Mouse (Mus musculus) embryo, embryonic 10 days (tissue): ENCODE measurements at regions not wholly inside any gene's neighbourhood (a gene's known extent, or its start where the extent isn't known, plus 50 kb on each side); places are given as distances from the start of the nearest gene placed in this dataset.

Source experiments
- DNase-seq: peaks from one replicate; pipeline ENCODE4 v3.0.0-alpha.2; 2015; ENCODE audit warnings: low spot score

DNA sequence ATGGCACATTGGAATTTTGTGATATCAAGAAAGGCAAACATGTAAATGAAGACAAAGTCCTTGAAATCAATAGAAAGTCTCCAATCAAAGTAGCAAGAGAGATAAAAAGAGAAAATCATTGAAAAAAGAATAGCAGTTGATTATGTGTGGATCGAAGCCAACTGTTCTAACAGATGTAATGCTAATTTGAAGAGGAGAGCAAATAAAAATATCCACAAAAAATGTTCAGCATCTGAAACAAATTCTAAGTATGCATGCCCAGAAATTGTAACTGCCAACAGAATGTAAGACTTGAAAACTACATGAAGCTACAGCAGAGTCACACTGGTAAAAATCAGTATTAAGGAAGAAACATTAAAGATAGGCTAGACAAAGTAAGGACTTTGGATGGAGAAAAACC lies 587.2 kb upstream of the Galntl6 start:
- no peak for DNase-seq

DNA sequence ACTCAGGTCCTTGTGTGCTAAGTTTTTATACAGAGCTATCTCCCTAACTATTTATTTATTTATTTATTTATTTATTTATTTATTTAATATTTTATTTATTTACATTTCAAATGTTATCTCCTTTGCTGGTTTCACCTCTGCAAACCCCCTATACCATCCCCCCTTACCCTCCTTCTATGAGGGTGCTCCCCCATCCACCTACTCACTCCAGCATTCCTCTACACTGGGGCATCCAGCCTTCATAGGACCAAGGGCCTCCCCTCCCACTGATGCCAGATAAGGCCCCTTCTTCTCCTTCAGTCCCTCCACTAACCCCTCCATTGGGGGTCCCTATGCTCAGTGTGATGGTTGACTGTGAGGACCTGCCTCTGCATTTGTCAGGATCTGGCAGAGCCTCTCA lies 579.0 kb upstream of the Galntl6 start:
- DNase-seq = no peak

DNA sequence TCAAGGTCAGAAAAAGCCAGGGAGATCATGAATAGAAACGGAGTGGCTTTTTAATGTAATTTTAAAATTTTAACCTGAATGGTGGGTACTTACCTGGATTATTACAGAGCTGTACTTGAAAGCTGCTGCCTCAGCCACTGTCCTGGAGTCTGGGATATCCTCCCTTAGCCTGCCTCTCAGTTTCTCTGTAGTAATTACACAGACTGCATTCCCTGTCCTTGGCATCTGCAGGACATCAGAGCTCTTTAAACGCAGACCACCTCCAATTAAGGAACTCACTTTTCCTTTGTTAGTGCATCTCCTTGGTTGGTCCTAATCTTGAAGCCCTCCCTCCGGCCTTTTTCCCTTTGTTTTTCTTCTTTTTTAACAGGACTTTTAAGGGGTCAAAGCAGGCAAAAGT lies 565.8 kb upstream of the Galntl6 start:
- DNase-seq = peak; percentile 32

DNA sequence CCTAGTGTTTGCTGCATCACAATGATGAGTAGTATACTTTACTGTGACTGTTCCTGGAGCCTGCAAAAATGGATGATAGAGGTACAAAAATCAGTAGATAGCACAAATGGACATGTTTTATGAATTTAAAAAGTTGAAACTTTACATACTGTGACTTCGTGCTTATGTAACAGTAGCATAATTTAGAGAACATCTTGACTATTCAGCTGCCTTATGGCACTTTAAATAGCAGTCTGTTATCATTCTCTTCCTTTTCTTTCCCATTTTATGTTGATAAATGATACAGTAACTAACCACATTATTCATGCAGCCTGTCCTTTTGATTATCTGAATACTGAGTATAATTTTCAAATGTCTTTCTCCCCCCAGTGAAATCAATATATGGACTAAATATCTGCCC lies 561.8 kb upstream of the Galntl6 start:
- no peak for DNase-seq

DNA sequence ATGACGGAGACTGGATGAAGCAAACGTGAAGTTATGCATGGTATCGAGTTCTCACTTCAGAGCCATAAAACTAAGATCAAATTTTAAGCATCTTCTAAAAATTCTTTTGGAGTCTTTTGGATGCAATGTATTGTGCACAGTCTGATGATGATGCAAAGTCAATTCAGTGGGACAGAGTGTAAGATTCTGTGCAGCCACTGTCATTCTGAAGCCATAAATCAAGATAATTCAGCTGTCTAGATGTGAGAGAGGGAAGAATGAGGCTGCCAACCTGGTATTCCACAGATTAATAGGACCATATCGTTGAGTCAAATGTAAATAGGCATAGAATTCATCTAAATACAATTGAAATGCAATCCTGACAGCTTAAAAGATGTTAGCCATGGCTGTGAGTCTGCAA lies 536.2 kb upstream of the Galntl6 start:
- DNase-seq = peak; percentile 5

DNA sequence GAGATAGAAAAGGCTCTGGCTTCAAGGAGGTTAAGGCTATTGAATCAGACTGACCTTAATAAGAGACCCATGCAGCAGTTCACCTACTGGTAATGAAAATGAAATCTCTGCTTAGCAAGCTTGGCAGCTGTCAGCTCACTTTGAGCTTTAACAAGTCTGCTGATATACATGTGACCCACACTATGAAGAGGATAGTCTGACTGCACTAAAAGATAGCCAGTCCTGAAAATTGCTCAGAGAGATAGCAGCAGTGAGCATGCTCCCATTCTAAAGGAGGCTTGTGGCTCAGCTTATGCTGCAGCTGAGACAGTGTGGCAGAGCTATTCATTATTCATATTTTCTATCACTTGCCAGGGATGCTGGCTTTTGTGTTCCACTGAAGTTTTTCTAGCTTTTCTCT lies 491.2 kb upstream of the Galntl6 start:
- DNase-seq = no peak

DNA sequence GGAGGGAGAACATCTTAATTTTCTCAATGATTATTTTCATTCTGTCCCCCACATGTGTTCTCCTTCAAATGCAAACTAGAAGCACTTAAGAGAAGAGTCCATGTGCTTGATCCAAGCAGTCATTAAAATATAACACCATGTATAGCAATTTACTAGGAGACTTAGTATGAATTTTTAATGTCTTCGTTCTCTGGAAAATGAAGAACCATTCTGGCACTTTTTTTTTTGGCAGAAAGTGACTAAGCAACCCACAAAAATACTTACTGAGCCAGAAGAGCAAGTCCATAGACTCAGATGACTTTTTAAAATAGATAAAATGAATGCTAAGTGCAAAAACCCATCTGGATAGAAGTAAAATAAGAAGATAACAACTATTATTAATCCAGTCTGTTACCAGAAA lies 477.3 kb upstream of the Galntl6 start:
- DNase-seq = no peak

DNA sequence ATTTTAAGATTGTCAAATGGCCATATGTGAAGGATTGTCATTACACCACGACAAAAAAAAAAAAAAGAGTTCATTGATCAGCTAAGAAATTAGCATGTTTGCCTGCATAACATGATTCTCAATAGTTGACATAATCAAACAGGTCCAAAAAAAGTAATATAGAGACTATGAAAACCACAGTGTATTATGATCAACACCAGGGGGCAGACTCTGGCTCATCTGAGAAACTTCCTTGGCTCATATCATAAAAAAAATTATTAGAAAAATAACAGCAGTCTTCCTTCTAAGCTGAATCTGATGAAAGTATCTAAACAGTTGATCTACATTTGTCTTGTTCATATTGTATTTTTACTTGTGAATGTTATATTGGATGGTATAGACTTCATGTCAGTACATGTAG lies 472.3 kb upstream of the Galntl6 start:
- DNase-seq = no peak

DNA sequence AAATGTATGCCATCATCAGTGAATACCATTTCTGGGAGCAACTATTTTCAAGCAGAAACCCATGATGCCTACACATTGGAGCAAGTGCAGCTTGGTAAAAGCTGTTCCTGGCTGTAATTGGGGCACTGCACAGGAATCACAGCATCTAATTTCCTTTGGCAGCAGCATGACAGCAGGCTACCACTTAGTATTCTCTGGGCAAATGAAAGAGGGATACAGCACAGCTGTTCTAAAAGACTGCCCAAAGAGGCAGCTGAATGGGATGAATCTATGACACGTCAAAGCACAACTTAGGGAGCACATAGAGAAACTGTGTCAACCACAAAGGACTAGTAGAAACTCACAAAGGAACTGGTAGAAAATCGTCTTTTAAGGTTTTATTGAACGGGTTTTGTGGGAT lies 440.5 kb upstream of the Galntl6 start:
- DNase-seq = no peak

DNA sequence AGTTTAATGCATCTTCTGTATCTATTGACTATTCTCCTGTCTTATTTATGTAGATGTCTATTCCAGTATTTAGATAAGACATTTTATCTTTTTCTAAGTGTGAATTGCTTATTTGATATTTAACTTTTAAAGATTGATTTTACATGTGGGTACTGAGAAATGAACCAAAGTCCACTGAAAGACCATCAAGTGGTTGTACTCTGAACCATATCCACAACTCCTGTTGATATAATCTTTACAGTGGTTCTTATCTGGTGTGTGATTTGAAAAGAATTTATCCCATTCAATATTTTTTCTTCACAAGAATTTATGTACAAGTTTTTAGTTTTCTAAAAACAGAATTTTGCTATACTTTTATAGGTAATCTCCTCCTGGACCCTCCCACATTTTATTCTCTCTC lies 422.6 kb upstream of the Galntl6 start:
- DNase-seq = no peak
